Mouse (Mus musculus) ES-Bruce4 (cell line): ENCODE data around the gene Adm.

Experiments used
- CTCF ChIP-seq: IDR thresholded peaks from one replicate; pipeline ENCODE4 v1.8.1; 2011; ENCODE audit warnings: low read depth, low read length
- POLR2A ChIP-seq: IDR thresholded peaks from one replicate; pipeline ENCODE4 v1.8.1; 2011; ENCODE audit warnings: low read length; ENCODE audit not compliant: insufficient read depth

GRCm38 (mm10) chr7:110624067-110624466, 3.4 kb upstream of the Adm start:
- no peak for TF ChIP-seq CTCF
- no peak for TF ChIP-seq POLR2A
